Mouse (Mus musculus) lung, postnatal 4 days (tissue): ENCODE results near the gene Olfr547.
"Not testable (repeated sequence)": the region's sequence is repeated elsewhere in the genome, so short reads cannot be mapped to it uniquely, and the experiment has no call there.

Source experiments
- DNase-seq, 2 experiments: peaks; one replicate each; pipeline ENCODE4 v3.0.0; 2021

Gene Olfr547

GRCm38 (mm10) chr7:102534449-102534848, at the start of gene Olfr547:
Gene Olfr547, plus strand, starts transcription at chr7:102534749.
- no peak for DNase-seq

DNA sequence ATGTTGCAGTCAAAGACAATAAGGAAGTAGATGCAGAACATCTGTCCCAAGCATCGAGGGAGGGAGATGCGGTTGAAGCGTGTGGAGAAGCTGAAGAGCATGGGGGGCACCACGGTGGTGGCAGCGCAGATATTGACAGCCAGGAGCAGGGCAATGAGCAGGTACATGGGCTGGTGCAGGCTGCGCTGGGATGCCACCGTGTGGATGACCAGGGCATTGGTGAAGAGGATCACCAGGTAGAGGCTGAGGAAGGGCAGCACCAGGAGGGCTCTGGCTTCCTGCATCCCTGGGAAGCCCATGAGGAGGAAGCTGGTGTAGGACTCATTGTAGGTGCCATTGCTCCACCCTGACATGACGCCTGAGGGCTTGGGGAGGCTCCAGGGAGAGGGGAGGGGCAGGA, 49.8 kb upstream of the Olfr547 start:
- not testable (repeated sequence) for DNase-seq

DNA sequence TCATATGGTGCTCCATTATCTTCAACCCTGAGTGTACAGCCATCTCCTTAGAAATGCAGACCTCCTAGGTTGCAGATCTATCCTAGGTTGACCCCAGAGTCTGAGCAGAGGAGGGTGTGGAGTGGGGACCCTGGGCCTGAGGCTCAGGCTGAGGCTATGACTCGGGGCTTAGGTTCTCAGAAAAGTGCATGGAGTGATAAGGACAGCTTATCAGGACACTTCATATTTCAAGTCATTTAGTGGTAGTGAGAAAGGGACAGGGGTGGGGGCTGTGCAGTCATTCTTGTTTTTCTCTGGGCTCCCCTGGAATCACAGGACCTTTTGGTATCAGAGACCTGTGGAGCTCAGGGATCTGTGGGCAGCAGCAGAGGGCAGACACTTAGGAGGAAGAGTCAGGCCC, 48.4 kb upstream of the Olfr547 start:
- DNase-seq, result no peak

GRCm38 (mm10) chr7:102488161-102488560, 46.4 kb upstream of the Olfr547 start, which contains the start of gene Olfr544:
Gene Olfr544, minus strand, starts transcription at chr7:102488313.
- no peak for DNase-seq

DNA sequence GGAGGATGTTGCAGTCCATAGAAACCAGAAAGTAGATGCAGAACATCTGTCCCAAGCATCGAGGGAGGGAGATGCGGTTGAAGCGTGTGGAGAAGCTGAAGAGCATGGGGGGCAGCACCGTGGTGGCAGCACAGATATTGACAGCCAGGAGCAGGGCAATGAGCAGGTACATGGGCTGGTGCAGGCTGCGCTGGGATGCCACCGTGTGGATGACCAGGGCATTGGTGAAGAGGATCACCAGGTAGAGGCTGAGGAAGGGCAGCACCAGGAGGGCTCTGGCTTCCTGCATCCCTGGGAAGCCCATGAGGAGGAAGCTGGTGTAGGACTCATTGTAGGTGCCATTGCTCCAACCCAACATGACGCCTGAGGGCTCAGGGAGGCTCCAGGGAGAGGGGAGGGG, 40.1 kb upstream of the Olfr547 start:
- DNase-seq, result not testable (repeated sequence)

DNA sequence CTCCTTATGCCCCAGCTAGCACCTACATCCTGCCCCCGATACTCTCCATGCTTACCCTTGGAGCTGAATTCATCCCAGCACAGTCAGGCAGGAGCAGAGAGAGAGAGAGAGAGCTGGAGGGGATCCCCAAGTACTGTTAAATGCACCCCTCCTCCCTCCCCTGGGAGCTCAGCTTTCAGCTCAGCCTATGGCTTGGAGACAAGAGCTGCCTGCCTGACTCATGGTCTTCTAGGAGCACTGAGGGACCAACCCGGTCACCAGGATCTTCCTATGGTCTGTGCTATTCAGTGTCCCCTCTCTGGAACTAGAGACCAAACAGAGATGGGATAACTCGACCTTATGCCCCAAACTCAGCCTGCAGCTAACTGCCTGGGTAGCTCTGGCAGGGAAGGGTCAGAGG, 35.1 kb upstream of the Olfr547 start, which contains the start of gene Olfr545:
Gene Olfr545, minus strand, starts transcription at position 101 of the 400 bp plus-strand sequence.
- no peak for DNase-seq

DNA sequence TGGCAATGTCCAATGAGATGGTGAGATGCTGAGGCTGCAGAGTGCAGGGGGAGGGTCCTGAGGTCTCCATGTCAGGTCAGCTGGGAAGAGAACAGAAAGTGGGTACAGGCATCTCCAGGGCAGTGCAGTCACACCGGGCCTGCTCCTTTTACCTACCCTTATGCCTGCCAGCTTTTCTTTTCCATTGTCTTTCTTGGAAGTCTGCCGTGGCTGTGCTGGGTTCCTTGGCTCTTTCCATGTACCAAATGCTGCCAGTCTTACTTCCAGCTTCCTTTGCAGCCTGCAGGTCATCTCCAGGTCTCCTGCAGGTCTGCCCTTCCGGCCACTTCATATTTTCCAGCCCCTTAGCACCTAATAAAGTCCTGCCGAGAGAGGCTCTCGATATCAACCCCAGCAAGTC, 32.6 kb upstream of the Olfr547 start:
- no peak for DNase-seq

- peak; percentile 41 to 78 for DNase-seq
Observed at GRCm38 (mm10) chr7:102506848-102507247, 27.7 kb upstream of the Olfr547 start.

DNA sequence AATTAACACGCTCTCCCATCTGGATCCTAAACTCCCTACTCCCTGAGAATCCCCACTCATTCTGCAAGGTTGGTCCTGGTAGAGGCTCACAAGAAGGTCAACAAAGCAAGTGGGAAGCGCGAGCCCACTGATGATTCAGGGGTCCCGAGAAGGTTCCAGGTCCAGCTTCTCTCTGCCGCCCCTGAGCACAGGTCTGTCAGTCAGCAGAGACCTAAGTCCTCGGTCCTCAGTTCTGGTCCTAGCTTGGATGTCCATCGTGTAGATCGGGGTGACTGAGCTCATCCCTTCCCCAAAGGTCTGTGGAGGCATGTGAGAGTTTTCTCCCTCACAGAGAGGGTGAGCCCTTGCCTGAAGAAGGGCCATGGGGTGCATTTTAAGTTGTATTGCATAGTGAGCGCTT, 26.5 kb upstream of the Olfr547 start:
- DNase-seq, result no peak

- DNase-seq, result no peak
Observed at GRCm38 (mm10) chr7:102508666-102509065, 25.9 kb upstream of the Olfr547 start.

DNA sequence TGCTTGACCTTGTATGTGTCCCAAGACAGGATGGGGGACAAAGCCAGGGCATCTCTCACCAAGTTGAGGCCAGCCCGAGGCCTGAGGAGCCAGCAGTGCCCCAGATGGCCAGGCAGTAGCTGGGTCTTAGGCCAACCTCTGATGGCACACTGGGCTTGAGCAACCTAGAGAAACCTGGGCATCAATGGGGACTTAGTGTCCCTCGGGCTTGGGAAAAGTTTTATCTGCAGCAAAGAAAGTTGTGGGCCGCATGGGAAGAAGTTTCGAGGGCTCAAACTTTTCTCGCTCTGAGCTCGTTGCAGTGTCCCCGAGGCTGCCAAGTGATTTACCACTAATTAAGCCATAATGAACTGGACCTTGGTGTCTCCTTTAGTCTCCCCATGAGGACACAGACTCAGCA, 24.8 kb upstream of the Olfr547 start:
- DNase-seq, result no peak

GRCm38 (mm10) chr7:102511927-102512326, 22.6 kb upstream of the Olfr547 start:
- DNase-seq, result no peak

DNA sequence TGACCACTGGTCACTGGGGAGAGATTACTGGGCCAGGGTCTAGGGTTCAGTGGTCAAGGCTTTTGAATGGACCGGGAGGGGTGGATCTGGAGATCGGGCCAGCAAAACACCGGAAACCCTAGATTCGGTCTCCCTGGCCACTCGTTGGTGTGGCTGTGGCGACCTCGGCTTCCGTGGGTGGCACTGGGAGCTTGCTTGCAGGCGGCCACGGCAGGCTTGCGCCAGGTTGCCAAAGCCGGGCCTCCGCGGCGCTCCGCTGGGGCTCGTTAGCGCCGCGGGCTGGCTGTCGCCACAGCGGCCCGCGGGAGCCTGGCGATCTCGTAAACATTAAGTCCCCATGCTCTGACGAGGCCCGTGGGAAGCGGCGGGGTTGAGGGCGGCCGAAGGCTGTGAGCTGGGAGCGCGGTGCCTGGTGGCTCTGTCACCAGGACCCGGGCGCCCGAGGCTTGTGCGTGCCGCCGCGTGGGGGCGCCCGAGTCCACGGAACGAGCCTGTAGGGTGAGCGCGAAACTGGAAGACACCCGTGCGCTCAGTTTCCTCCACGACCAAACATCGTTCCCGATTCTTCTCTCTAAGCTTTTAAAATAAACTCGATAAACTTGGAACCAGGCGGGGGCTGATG, 21.6 kb upstream of the Olfr547 start:
- DNase-seq, result peak; percentile 87 to 88

DNA sequence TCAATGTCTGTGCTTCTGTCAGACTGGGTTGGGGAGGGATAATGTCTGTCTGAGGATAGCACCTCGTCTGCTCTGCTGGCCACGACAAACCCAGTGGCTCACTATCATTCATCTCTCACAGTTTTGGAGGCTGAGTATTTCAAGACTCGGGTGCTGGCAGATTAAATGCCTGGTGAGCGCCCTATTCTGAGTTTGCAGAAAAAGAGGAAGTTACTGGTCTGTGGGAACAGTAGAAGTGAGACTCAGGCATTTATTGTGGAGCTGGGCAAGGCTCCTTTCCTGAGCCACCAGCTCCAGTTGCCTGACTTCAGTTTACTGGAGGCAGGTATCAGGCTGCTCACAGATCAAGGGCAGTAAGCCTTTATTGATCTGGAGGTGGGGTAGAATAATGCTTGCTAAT, 20.4 kb upstream of the Olfr547 start:
- no peak for DNase-seq

- DNase-seq, result peak; percentile 13 to 37
Observed at GRCm38 (mm10) chr7:102516261-102517050, 18.1 kb upstream of the Olfr547 start.

DNA sequence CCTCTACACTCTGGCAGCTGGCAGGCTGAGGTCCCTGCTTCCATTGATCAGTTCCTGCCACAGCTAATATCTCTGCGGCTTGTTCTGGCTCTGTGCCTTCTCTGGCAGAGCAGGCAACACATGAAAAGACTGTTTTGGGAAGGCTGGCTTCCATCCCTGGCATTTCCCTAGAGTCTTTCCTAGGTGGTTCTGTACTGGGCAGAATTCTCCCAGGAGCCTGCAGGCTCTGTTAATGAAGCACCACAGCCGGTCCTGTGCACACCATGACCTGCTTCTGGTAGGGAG, 17.6 kb upstream of the Olfr547 start:
- no peak for DNase-seq

GRCm38 (mm10) chr7:102529052-102529451, 5.5 kb upstream of the Olfr547 start:
- no peak for DNase-seq

DNA sequence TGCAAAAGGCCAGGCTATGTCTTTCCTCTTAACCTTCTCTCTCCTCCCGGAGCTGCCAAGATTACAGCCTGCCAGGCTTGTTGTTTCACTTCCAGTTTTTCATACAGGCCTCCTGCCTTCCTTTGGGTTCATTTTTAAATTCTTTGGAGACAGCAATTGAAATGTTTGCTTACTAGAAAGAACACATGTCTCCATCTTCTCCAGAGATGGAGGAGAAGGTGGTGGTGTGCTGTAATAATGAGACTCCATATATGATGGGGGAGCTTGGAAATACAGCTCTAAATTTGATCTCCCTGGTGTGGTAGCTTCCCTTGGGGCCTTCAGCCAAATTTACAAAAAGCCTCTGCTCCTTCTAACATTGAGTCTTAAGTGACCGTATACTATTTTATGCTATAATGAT, 6.0 kb downstream of the Olfr547 start, which contains the start of gene Olfr548-ps1:
Gene Olfr548-ps1, plus strand, starts transcription at position 301 of the 400 bp plus-strand sequence.
- DNase-seq, result no peak

GRCm38 (mm10) chr7:102541251-102541650, 6.7 kb downstream of the Olfr547 start:
- no peak for DNase-seq

GRCm38 (mm10) chr7:102549570-102549969, 15.0 kb downstream of the Olfr547 start, which contains the start of gene Olfr549:
Gene Olfr549, plus strand, starts transcription at chr7:102549870.
- DNase-seq, result no peak

GRCm38 (mm10) chr7:102553279-102553678, 18.7 kb downstream of the Olfr547 start:
- DNase-seq, result no peak

GRCm38 (mm10) chr7:102564999-102565997, 30.7 kb downstream of the Olfr547 start, which contains the start of gene Trim21:
Gene Trim21, minus strand, starts transcription at chr7:102565486.
- DNase-seq, result peak; percentile 87 to 90

DNA sequence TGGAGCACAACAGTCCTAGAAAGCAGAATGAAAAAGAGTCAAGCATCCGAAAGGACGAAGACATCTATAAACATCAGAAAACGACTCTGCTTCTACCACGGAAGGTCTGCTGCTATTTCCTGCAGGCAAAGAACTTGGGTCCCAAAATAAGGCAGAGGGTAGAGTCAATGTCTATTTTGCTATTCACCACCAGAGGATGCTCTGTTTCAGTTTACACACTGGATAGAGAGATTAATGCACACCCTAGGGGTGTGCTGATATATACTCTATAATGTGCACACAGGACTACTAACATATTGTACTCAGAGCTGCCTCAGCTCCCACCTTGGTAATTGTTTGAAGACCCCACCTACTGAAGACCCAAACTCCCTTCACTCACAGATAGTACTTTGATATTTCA, 31.7 kb downstream of the Olfr547 start:
- no peak for DNase-seq
